Mouse (Mus musculus) liver, embryonic 14.5 days (tissue): ENCODE results near the gene Olfr97. TPM values are rescaled to one million over a fixed set of nuclear protein-coding genes. Genes with fewer than 3 reads are reported as not detected.
A peak's percentile ranks its signal among the peaks of the same experiment; 100 is the strongest.

Experiments used
- ATAC-seq: fragments of 200-750 bp; cut with Nextera tagmentation; 2 replicates; pipeline ENCODE4 v1.8.0; 2017; ENCODE audit warnings: moderate number of reproducible peaks, mild to moderate bottlenecking, moderate library complexity; ENCODE audit not compliant: insufficient read depth
- DNase-seq, 3 experiments: peaks; one replicate each; pipeline ENCODE4 v3.0.0-alpha.2; 2012 to 2013; ENCODE audit warnings: low read depth in 3 of 3, low spot score in 3 of 3
- H3K27ac ChIP-seq: fragments of 300-500 bp; sonication (generic); 2 replicates; pipeline ENCODE4 v1.5.1; 2014; ENCODE audit warnings: moderate library complexity, mild to moderate bottlenecking, control low read depth, inconsistent platforms
- H3K27me3 ChIP-seq: fragments of 300-500 bp; sonication (generic); 2 replicates; pipeline ENCODE4 v1.6.1; 2014; ENCODE audit warnings: mild to moderate bottlenecking, low read length, moderate library complexity; ENCODE audit not compliant: control insufficient read depth, insufficient read depth
- H3K36me3 ChIP-seq: fragments of 300-500 bp; sonication (generic); replicated peaks from 2 replicates; pipeline ENCODE4 v1.6.1; 2014; ENCODE audit warnings: low read depth; ENCODE audit not compliant: control insufficient read depth, insufficient read depth
- H3K4me1 ChIP-seq, 2 experiments: fragments of 200-500 bp in 1 of 2; fragments of 300-500 bp in 1 of 2; sonication (generic) in 1 of 2; replicated peaks; 2 replicates each; pipeline ENCODE4 v1.6.1; 2012 to 2014; ENCODE audit warnings: antibody characterized with exemption in 1 of 2, inconsistent platforms in 1 of 2, low read length in 1 of 2; ENCODE audit not compliant: control insufficient read depth in 2 of 2, insufficient read depth in 2 of 2
- H3K4me2 ChIP-seq: fragments of 300-500 bp; sonication (generic); 2 replicates; pipeline ENCODE4 v1.6.1; 2014; ENCODE audit warnings: low read depth, mild to moderate bottlenecking, control low read depth, moderate library complexity
- H3K4me3 ChIP-seq, 2 experiments: fragments of 200-500 bp in 1 of 2; fragments of 300-500 bp in 1 of 2; sonication (generic) in 1 of 2; 2 replicates each; pipeline ENCODE4 v1.5.1; 2012 to 2014; ENCODE audit warnings: low read depth in 2 of 2, low read length in 2 of 2, mild to moderate bottlenecking in 2 of 2, control low read depth in 1 of 2, inconsistent platforms in 1 of 2, moderate library complexity in 1 of 2; ENCODE audit not compliant: insufficient read depth in 1 of 2
- H3K9ac ChIP-seq: fragments of 300-500 bp; sonication (generic); replicated peaks from 2 replicates; pipeline ENCODE4 v1.6.1; 2014; ENCODE audit warnings: mild to moderate bottlenecking, control low read depth, moderate library complexity
- H3K9me3 ChIP-seq: fragments of 300-500 bp; sonication (generic); 2 replicates; pipeline ENCODE4 v1.6.1; 2016; ENCODE audit warnings: low read length, mixed read lengths; ENCODE audit not compliant: control insufficient read depth
- CTCF ChIP-seq: IDR thresholded peaks from 2 replicates; pipeline ENCODE4 v1.5.1; 2016; ENCODE audit warnings: antibody characterized with exemption, low read depth, control low read depth
- EP300 ChIP-seq: IDR thresholded peaks from 2 replicates; pipeline ENCODE4 v1.6.1; 2016; ENCODE audit warnings: antibody characterized with exemption, low read depth
- WGBS: fragments of 180-500 bp; shearing (Covaris S2); extraction: QIAGEN DNeasy Blood & Tissue Kit; methylation state at CpG from one replicate; pipeline ENCODE4 v1.1.7; 2014; ENCODE audit not compliant: insufficient replicate concordance; 5-methylcytosine and 5-hydroxymethylcytosine counted together
- polyA plus RNA-seq, 2 experiments: library from polyadenylated mRNA; depleted of rRNA in 1 of 2; stranded (reverse) in 1 of 2; unstranded in 1 of 2; fragments of >200 nt; fragmentation: Nextera tagmentation in 1 of 2; extraction: Ambion mirVana in 1 of 2; gene quantifications; 2 replicates each; pipeline versions ENCODE4 v1.2.1 to v1.2.3; 2012 to 2014

The Olfr97 gene
- polyA plus RNA-seq, 2 experiments = not detected

GRCm38 (mm10) chr17:37210884-37211768, 26.0 kb downstream of the Olfr97 start:
- DNase-seq = no peak
- ATAC-seq = no peak
- no peak overlapping the region for H3K4me3 ChIP-seq
- TF ChIP-seq EP300 = no peak
- no peak for TF ChIP-seq CTCF
- WGBS = 14% methylated on average over 40 of the region's 40 CpGs
- no peaks in the 10 kb centered on the region for H3K4me1 ChIP-seq
- no peak overlapping the region for H3K4me2 ChIP-seq
- no peak overlapping the region for H3K9ac ChIP-seq
- no peaks in the 10 kb centered on the region for H3K36me3 ChIP-seq
- no peaks in the 10 kb centered on the region for H3K9me3 ChIP-seq
- H3K27me3 ChIP-seq = peaks cover 9% of the 10 kb centered on the region
- no peak overlapping the region for H3K27ac ChIP-seq

GRCm38 (mm10) chr17:37203917-37204236, 33.3 kb downstream of the Olfr97 start:
- TF ChIP-seq EP300 = no peak
- TF ChIP-seq CTCF = no peak
- 4% methylated on average over 3 of the region's 3 CpGs for WGBS
- DNase-seq = no peak
- Histone ChIP-seq H3K9me3 (no peaks in the 10 kb centered on the region), H3K4me3 (no peak overlapping the region), H3K4me2 (no peak overlapping the region), H3K27me3 (no peaks in the 10 kb centered on the region), H3K36me3 (no peaks in the 10 kb centered on the region), H3K9ac (no peak overlapping the region), H3K4me1 (no peaks in the 10 kb centered on the region), H3K27ac (no peak overlapping the region)
- no peak for ATAC-seq

- no peaks in the 10 kb centered on the region for H3K9me3 ChIP-seq
- H3K27me3 ChIP-seq = no peaks in the 10 kb centered on the region; the same call in 1 of the 2 replicates
- DNase-seq (peak; percentile 9 to 37 (median 28)), ATAC-seq (no peak)
- no peaks in the 10 kb centered on the region for H3K36me3 ChIP-seq
- H3K4me2 ChIP-seq = no peak overlapping the region
- WGBS = 0% methylated on average over 4 of the region's 4 CpGs
- TF ChIP-seq CTCF = peak; percentile 95
- TF ChIP-seq EP300 = no peak
- H3K9ac ChIP-seq = no peak overlapping the region
- no peaks in the 10 kb centered on the region for H3K4me1 ChIP-seq
- no peak overlapping the region for H3K27ac ChIP-seq
- no peak overlapping the region for H3K4me3 ChIP-seq
These were observed 33.8 kb downstream of the Olfr97 start for GRCm38 (mm10) chr17:37203206-37203916.

DNA sequence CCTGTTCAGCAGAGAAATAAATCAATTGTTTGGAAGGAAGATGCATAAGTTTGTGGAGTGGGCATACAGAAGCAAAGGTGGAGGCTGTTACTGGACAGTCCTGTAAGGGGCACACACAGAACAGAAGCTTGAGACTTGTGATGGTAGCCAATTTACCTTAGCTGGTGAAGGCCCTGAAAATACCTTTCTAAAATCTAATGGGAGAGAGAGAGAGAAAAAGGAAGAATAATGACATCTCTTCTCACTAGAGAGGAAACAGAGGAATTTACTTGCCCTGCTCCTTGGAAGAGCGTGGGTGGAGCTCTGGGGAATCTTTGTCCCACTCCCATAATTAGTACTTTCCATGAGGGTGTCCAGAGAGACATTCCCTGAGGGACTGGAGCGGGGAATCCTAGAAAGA, 36.2 kb downstream of the Olfr97 start, which contains the start of gene Olfr94:
Gene Olfr94, minus strand, starts transcription at position 101 of the 400 bp plus-strand sequence.
- WGBS = 49% methylated on average over 2 of the region's 2 CpGs
- no peak within 1 kb of the TSS for H3K4me3 ChIP-seq
- H3K27ac ChIP-seq = no peak within 1 kb of the TSS
- H3K4me1 ChIP-seq = no peaks in the 10 kb centered on the region
- no peaks in the 10 kb centered on the region for H3K9me3 ChIP-seq
- no peaks in the 10 kb centered on the region for H3K36me3 ChIP-seq
- no peak within 1 kb of the TSS for H3K9ac ChIP-seq
- no peak within 1 kb of the TSS for H3K4me2 ChIP-seq
- DNase-seq = no peak
- ATAC-seq = no peak
- peaks cover 22% of the 10 kb centered on the region for H3K27me3 ChIP-seq
- TF ChIP-seq EP300 (no peak), CTCF (no peak)
